Mouse (Mus musculus): ENCODE measurements at regions not wholly inside any gene's neighbourhood (a gene's known extent, or its start where the extent isn't known, plus 50 kb on each side); places are given as distances from the start of the nearest gene placed in this dataset.

- no peak for DNase-seq (ENCODE audit: low read depth, low spot score)
Measured at GRCm38 (mm10) chr2:108904121-108904733, 376.3 kb upstream of the Kif18a start.

GRCm38 (mm10) chr2:108913555-108913954, 367.0 kb upstream of the Kif18a start:
- no peak for DNase-seq (ENCODE audit: low read depth, low spot score)

- no peak for DNase-seq (ENCODE audit: low read depth, low spot score)
Measured at GRCm38 (mm10) chr2:108913967-108914366, 366.6 kb upstream of the Kif18a start.

GRCm38 (mm10) chr2:108919500-108920045, 361.0 kb upstream of the Kif18a start:
- DNase-seq (ENCODE audit: low read depth, low spot score): no peak

DNA sequence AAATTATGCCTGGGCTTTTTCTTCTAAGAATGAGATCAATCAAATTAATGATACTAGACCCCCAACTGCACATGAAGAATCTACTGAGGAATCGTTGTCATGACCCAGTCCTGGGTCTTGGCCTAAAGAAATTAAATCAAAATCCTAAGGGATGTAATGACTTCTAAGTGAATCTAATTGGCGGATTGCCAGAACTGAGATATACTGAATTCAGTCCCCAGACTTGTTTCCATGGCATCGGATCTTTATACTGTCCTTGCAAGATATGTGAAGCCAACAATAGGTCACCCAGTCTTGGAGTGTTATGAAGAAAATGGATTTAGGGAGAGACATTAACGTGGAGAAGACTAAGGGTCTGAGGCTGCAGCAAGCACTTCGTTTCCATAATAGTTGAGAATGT, 360.4 kb upstream of the Kif18a start:
- no peak for DNase-seq (ENCODE audit: low read depth, low spot score)

DNA sequence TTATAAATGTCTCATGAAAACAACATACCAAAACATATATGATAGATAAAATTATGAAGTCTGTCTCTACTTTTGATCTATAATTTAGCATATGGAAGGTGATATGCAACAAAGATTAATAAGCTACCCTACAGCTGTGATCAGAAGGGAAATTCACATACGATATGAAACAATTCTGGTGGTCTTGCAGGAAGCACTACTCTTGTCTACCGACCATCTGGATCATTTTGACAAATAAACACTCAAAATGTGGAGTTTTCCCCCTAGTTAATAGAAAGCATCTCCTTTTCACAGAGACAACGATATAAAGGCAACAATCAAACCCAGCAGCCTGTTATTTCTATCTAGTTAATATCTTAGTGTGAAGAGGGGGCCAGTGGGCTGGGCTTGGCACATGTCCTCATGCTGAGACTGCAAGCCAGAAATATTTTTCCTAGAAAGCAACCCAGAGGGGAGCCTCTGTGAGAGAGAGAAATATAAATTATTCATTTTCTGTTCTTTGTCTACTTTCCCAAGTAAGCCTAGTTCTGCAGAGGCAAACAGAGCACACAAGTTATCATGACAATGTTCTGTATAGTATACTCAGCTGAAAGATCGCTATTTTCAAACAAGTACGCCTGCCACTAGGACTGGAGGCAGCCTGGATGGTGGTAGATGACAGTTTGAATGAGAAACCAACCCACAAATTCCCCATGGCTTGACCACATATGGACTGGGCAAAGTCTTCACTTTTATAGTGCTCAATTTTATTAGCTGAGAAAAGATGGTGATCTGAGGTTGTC, 344.4 kb upstream of the Kif18a start:
- DNase-seq (ENCODE audit: low read depth, low spot score): no peak

DNA sequence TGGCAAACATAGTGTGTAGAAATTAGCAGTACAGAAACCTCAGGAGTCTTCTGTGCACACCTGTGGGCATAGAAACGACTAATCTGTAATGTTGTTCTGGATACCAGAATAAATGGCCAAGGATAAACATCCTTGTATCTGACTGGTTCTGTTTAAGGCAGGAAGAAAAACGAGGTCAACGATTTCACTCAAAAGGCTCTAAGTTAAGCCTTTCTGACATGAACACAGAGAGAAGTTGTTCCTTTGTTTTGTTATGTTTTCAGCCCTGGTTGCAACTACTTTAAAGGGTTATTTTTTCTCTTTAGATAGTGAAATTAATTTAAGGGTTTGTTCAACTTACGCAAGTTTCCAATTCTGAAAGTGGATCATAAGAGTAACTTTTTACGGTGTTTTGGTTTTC, 299.6 kb upstream of the Kif18a start:
- no peak for DNase-seq (ENCODE audit: low read depth, low spot score)

DNA sequence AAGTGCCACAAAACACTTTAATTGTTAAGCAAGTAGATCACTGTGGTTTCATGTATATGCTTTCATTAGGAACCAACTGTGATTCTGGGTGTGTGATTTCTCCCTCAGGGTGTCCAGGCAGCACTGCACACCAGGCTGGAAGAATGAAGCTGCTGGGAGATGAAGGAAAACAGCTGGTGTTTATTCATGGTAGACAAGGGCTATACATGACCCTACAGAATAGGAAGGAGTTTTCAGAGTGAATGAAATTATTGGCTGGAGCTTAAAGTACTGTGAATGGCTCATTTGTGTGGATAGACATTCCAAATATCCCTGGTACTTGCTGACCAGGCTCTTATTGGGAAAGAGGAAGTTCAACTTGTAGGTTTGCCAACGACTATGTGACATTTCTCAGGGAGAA, 264.3 kb upstream of the Kif18a start:
- no peak for DNase-seq (ENCODE audit: low read depth, low spot score)

GRCm38 (mm10) chr2:109017018-109017707, 263.4 kb upstream of the Kif18a start:
- DNase-seq (ENCODE audit: low read depth, low spot score): peak; percentile 65

DNA sequence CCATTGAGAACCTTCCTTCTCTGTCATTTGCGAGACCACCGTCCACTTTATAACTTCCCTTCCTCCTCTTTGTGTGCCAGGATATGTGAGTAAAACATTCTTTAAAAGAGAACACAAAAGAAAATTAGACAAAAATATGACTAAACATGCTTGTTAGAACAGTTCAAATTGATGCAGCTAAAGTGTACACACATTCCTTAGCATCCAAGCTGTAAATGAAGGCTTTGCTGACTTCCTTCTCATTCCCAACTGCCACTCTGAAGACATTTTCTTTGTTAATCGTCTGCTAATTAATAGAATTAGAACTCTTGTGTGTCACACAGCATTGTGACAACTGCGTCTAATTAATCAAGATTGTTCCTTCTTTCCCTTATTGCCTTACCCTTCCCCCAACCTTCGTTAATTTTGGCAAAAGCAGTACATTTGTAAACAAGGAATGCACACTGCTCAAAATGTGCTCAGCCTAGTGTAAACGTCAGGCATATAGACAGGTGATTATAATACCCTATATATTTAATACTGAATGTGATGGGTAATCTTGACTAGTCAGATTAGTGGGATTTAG, 242.3 kb upstream of the Kif18a start:
- DNase-seq (ENCODE audit: low read depth, low spot score): no peak

Data from forelimb bud, embryonic 11.5 days (tissue).